Mouse (Mus musculus) myocyte (in vitro differentiated cells): ENCODE data around the gene Dnajc16. TPM values are rescaled to one million over a fixed set of nuclear protein-coding genes. Genes with fewer than 3 reads are reported as not detected.

ENCODE experiments used
- H3K27me3 ChIP-seq: one replicate; pipeline ENCODE4 v1.6.1; 2011; ENCODE audit not compliant: control insufficient read depth, insufficient read depth, insufficient read length
- H3K36me3 ChIP-seq: one replicate; pipeline ENCODE4 v1.6.1; 2011; ENCODE audit not compliant: control insufficient read depth, insufficient read depth
- H3K4me2 ChIP-seq: one replicate; pipeline ENCODE4 v1.6.1; 2011; ENCODE audit warnings: low read depth, control low read depth
- H3K4me3 ChIP-seq: one replicate; pipeline ENCODE4 v1.5.1; 2011; ENCODE audit warnings: mild to moderate bottlenecking, control low read depth, moderate library complexity
- H3K79me2 ChIP-seq: one replicate; pipeline ENCODE4 v1.6.1; 2011; ENCODE audit not compliant: control insufficient read depth, insufficient read depth
- H3ac ChIP-seq: one replicate; pipeline ENCODE4 v1.6.1; 2011; ENCODE audit not compliant: control insufficient read depth, insufficient read length
- CEBPB ChIP-seq: IDR thresholded peaks from 2 replicates; pipeline ENCODE4 v1.6.1; 2011; ENCODE audit warnings: mild to moderate bottlenecking, moderate library complexity; ENCODE audit not compliant: poor library complexity, insufficient read depth, severe bottlenecking
- E2F4 ChIP-seq: IDR thresholded peaks from one replicate; pipeline ENCODE4 v1.6.1; 2011; ENCODE audit warnings: mild to moderate bottlenecking, control low read depth, moderate library complexity; ENCODE audit not compliant: insufficient read depth
- MAX ChIP-seq: IDR thresholded peaks from one replicate; pipeline ENCODE4 v1.6.1; 2011; ENCODE audit warnings: low read depth, mild to moderate bottlenecking, control low read depth
- MYOD1 ChIP-seq, 3 experiments: IDR thresholded peaks; one replicate each; pipeline ENCODE4 v1.6.1; 2011; ENCODE audit warnings: control low read depth in 2 of 3, low read depth in 2 of 3, mild to moderate bottlenecking in 2 of 3, moderate library complexity in 1 of 3; ENCODE audit not compliant: insufficient read length in 2 of 3, control insufficient read depth in 1 of 3
- MYOG ChIP-seq, 3 experiments: IDR thresholded peaks; one replicate each; pipeline ENCODE4 v1.6.1; 2011; ENCODE audit warnings: control low read depth in 2 of 3, low read depth in 2 of 3, mild to moderate bottlenecking in 2 of 3; ENCODE audit not compliant: insufficient read length in 2 of 3, control insufficient read depth in 1 of 3, insufficient read depth in 1 of 3
- POLR2A ChIP-seq: IDR thresholded peaks from one replicate; pipeline ENCODE4 v1.6.1; 2011; ENCODE audit warnings: low read depth, mild to moderate bottlenecking, control low read depth, moderate library complexity; ENCODE audit not compliant: insufficient read length
- POLR2AphosphoS2 ChIP-seq: IDR thresholded peaks from one replicate; pipeline ENCODE4 v1.6.1; 2011; ENCODE audit warnings: low read depth, control low read depth; ENCODE audit not compliant: insufficient read length
- REST ChIP-seq: IDR thresholded peaks from one replicate; pipeline ENCODE4 v1.6.1; 2011; ENCODE audit warnings: mild to moderate bottlenecking, control low read depth, moderate library complexity; ENCODE audit not compliant: insufficient read depth, insufficient read length
- SRF ChIP-seq: IDR thresholded peaks from one replicate; pipeline ENCODE4 v1.6.1; 2011; ENCODE audit warnings: low read depth; ENCODE audit not compliant: control insufficient read depth, insufficient read length
- TCF12 ChIP-seq: IDR thresholded peaks from one replicate; pipeline ENCODE4 v1.6.1; 2011; ENCODE audit warnings: mild to moderate bottlenecking, control low read depth; ENCODE audit not compliant: poor library complexity, insufficient read depth, severe bottlenecking
- TCF3 ChIP-seq: IDR thresholded peaks from one replicate; pipeline ENCODE4 v1.6.1; 2011; ENCODE audit warnings: low read depth, control low read depth; ENCODE audit not compliant: insufficient read length
- USF1 ChIP-seq: IDR thresholded peaks from one replicate; pipeline ENCODE4 v1.6.1; 2011; ENCODE audit warnings: low read depth, mild to moderate bottlenecking, control low read depth, moderate library complexity
- polyA plus RNA-seq: library from polyadenylated mRNA; unstranded; fragments of >200 nt; fragmentation: generic; extraction: Trizol; gene quantifications from one replicate; pipeline ENCODE4 v1.2.1, GENCODE M21; 2012; ENCODE audit warnings: missing spikeins

The Dnajc16 gene
- polyA plus RNA-seq, 1 experiment: 9.5 TPM

DNA sequence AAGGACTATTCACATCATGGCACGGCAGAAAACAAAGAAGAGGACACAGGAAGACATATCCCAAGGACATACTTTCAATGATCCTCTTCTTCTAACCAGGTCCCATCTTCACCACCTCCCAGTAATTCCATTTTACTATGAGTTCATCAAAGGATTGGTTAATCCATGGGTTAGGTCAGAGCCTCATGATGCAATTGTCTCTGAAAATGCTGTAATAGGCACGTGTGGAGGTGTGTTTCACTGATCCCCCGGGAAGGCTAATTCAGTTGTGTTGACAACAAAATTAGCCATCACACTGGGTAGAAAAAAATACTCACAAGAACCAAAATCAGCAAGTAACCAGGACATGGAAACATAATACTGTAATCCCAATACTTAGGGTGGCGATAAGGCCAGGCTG, 73.1 kb downstream of the Dnajc16 start:
- Histone ChIP-seq H3K27me3 (no peaks in the 10 kb centered on the region), H3K79me2 (peaks cover 96% of the 10 kb centered on the region), H3ac (no peak overlapping the region), H3K4me2 (peak overlapping the region; percentile 22), H3K4me3 (no peak overlapping the region), H3K36me3 (peaks cover 10% of the 10 kb centered on the region)
- TF ChIP-seq TCF3 (no peak), CEBPB (peak; percentile 87)

- Histone ChIP-seq H3K36me3 (peaks cover 8% of the 10 kb centered on the region), H3ac (no peak overlapping the region), H3K27me3 (no peaks in the 10 kb centered on the region), H3K79me2 (peaks cover 71% of the 10 kb centered on the region), H3K4me3 (no peak overlapping the region), H3K4me2 (peak overlapping the region; percentile 43)
- TF ChIP-seq MAX (no peak), SRF (no peak), POLR2A (peak; percentile 17), MYOD1 (IDR thresholded peaks at IDR 0.05; ENCODE audit: control insufficient read depth in 1 of 3, insufficient read length in 2 of 3, low read depth in 2 of 3) (peak in 1 of 3 experiments; percentile 62), POLR2AphosphoS2 (no peak), CEBPB (0 out of 2 replicates have a peak, but pooled peaks have one; percentile 11), E2F4 (no peak), TCF12 (no peak), USF1 (no peak), MYOG (IDR thresholded peaks at IDR 0.05; ENCODE audit: control insufficient read depth in 1 of 3, insufficient read depth in 1 of 3, insufficient read length in 2 of 3, low read depth in 2 of 3) (no peak), TCF3 (no peak), REST (no peak)
Measured at GRCm38 (mm10) chr4:141715027-141715426, 75.7 kb downstream of the Dnajc16 start.

- Histone ChIP-seq H3ac (no peak overlapping the region), H3K79me2 (peaks cover 62% of the 10 kb centered on the region), H3K4me2 (no peak overlapping the region), H3K36me3 (peaks cover 18% of the 10 kb centered on the region), H3K27me3 (no peaks in the 10 kb centered on the region), H3K4me3 (no peak overlapping the region)
- TF ChIP-seq REST: no peak
- TF ChIP-seq POLR2AphosphoS2: no peak
- no peak for TF ChIP-seq MAX
- no peak for TF ChIP-seq SRF
- no peak for TF ChIP-seq MYOD1 (IDR thresholded peaks at IDR 0.05; ENCODE audit: control insufficient read depth in 1 of 3, insufficient read length in 2 of 3, low read depth in 2 of 3)
- TF ChIP-seq MYOG (IDR thresholded peaks at IDR 0.05; ENCODE audit: control insufficient read depth in 1 of 3, insufficient read depth in 1 of 3, insufficient read length in 2 of 3, low read depth in 2 of 3): no peak
- no peak for TF ChIP-seq TCF3
- TF ChIP-seq CEBPB: no peak
- no peak for TF ChIP-seq USF1
- TF ChIP-seq E2F4: no peak
- TF ChIP-seq TCF12: no peak
- TF ChIP-seq POLR2A: no peak
Measured at GRCm38 (mm10) chr4:141713598-141714142, 77.1 kb downstream of the Dnajc16 start.

- Histone ChIP-seq H3K27me3 (no peaks in the 10 kb centered on the region), H3K4me3 (no peak overlapping the region), H3ac (no peak overlapping the region), H3K36me3 (peaks cover 37% of the 10 kb centered on the region), H3K79me2 (peaks cover 38% of the 10 kb centered on the region), H3K4me2 (no peak overlapping the region)
- TF ChIP-seq SRF: no peak
- TF ChIP-seq POLR2A: no peak
- TF ChIP-seq CEBPB: no peak
- no peak for TF ChIP-seq MAX
- no peak for TF ChIP-seq USF1
- no peak for TF ChIP-seq REST
- TF ChIP-seq POLR2AphosphoS2: no peak
- TF ChIP-seq TCF12: no peak
- no peak for TF ChIP-seq TCF3
- TF ChIP-seq E2F4: no peak
- TF ChIP-seq MYOD1 (IDR thresholded peaks at IDR 0.05; ENCODE audit: control insufficient read depth in 1 of 3, insufficient read length in 2 of 3, low read depth in 2 of 3): no peak
- TF ChIP-seq MYOG (IDR thresholded peaks at IDR 0.05; ENCODE audit: control insufficient read depth in 1 of 3, insufficient read depth in 1 of 3, insufficient read length in 2 of 3, low read depth in 2 of 3): no peak
Measured at GRCm38 (mm10) chr4:141711250-141711649, 79.5 kb downstream of the Dnajc16 start.

Other genes starting within 250 kb of the Dnajc16 start
- 29.5 TPM for gene Fblim1, start 184.8 kb downstream of the Dnajc16 start, polyA plus RNA-seq
- 0.02 TPM for gene Tmem82, start 172.3 kb downstream of the Dnajc16 start, polyA plus RNA-seq
- gene Slc25a34, start 167.1 kb downstream of the Dnajc16 start, polyA plus RNA-seq: 0.12 TPM
- gene Plekhm2, start 126.0 kb downstream of the Dnajc16 start, polyA plus RNA-seq: 20.4 TPM
- gene Rsc1a1, start 105.3 kb downstream of the Dnajc16 start, polyA plus RNA-seq: 5.8 TPM
- 10.6 TPM for gene Ddi2, start 67.5 kb downstream of the Dnajc16 start, polyA plus RNA-seq
- 0.72 TPM for gene Agmat, start 44.3 kb downstream of the Dnajc16 start, polyA plus RNA-seq
- 15.2 TPM for gene Casp9, start 2.7 kb upstream of the Dnajc16 start, polyA plus RNA-seq
- gene Cela2a, start 35.2 kb upstream of the Dnajc16 start, polyA plus RNA-seq: not detected
- gene Ctrc, start 55.4 kb upstream of the Dnajc16 start, polyA plus RNA-seq: not detected
- gene Efhd2, start 84.0 kb upstream of the Dnajc16 start, polyA plus RNA-seq: 38.8 TPM
- gene Fhad1, start 224.2 kb upstream of the Dnajc16 start, polyA plus RNA-seq: 0.17 TPM